ENCODE assay signal across 11 mouse cellular contexts in genomic region chr11:62636105-62636839, GRCm38 (mm10). TPM values are rescaled to one million over a fixed set of nuclear protein-coding genes. Genes with fewer than 3 reads are reported as not detected.
DNase-seq lines count a peak whose midpoint lies in the region; ATAC-seq and TF ChIP-seq lines count a peak whose summit lies in the region.
"Had no signal": no experiment of that assay in that cellular context is flagged by ENCODE, and none has a peak within 500 bp of the region (broad histone marks: within the 10 kb centered on the region; RNA-seq: fewer than 3 reads in every experiment).

No protein-coding gene starts in this region.

- no peak for ATAC-seq in hindbrain, embryonic 13.5 days (ENCODE audit: low FRiP score)
- ATAC-seq in hindbrain, embryonic 16.5 days, result no peak
- ATAC-seq: inflammation-experienced regulatory T-cells, adult 6 months had no signal

- TF ChIP-seq POLR2A in testis, adult 2 months (IDR thresholded peaks at IDR 0.05; ENCODE audit: control insufficient read depth, low read depth, low read length), result no peak

- H3K9ac ChIP-seq in hindbrain, embryonic 13.5 days, result 0 out of 2 replicates have a peak overlapping the region, but pooled peaks have one; percentile 9
- no peak overlapping the region for H3K9ac ChIP-seq in hindbrain, embryonic 16.5 days (ENCODE audit: low read depth, low read length)
- H3K9ac ChIP-seq: embryonic facial prominence, embryonic 12.5 days; lung, embryonic 14.5 days had no signal

- no peaks in the 10 kb centered on the region for H3K9me3 ChIP-seq in hindbrain, embryonic 13.5 days
- H3K9me3 ChIP-seq in hindbrain, embryonic 16.5 days (ENCODE audit: control insufficient read depth, low read length), result no peaks in the 10 kb centered on the region
- H3K9me3 ChIP-seq: embryonic facial prominence, embryonic 12.5 days had no signal

- no peak overlapping the region for H3K4me3 ChIP-seq in hindbrain, embryonic 13.5 days
- no peak overlapping the region for H3K4me3 ChIP-seq in hindbrain, embryonic 16.5 days (ENCODE audit: low read length)
- no peak overlapping the region for H3K4me3 ChIP-seq in testis, adult 2 months (ENCODE audit: control insufficient read depth, low read depth, low read length)
- H3K4me3 ChIP-seq: embryonic facial prominence, embryonic 12.5 days had no signal

- H3K36me3 ChIP-seq in hindbrain, embryonic 13.5 days, result no peaks in the 10 kb centered on the region
- H3K36me3 ChIP-seq in hindbrain, embryonic 16.5 days (ENCODE audit: control insufficient read depth, insufficient read depth, low read length), result no peaks in the 10 kb centered on the region
- no peaks in the 10 kb centered on the region for H3K36me3 ChIP-seq in testis, adult 2 months (ENCODE audit: control insufficient read depth, insufficient read depth, low read length)
- H3K36me3 ChIP-seq: embryonic facial prominence, embryonic 12.5 days had no signal

- no peak overlapping the region for H3K27ac ChIP-seq in hindbrain, embryonic 13.5 days
- no peak overlapping the region for H3K27ac ChIP-seq in hindbrain, embryonic 16.5 days (ENCODE audit: low read depth, low read length)
- H3K27ac ChIP-seq in testis, adult 2 months (ENCODE audit: control insufficient read depth, insufficient read depth, low read depth, low read length), result peak overlapping the region; percentile 54; the same call in 1 of the 2 replicates
- H3K27ac ChIP-seq: embryonic facial prominence, embryonic 12.5 days had no signal

- no peaks in the 10 kb centered on the region for H3K27me3 ChIP-seq in hindbrain, embryonic 13.5 days
- H3K27me3 ChIP-seq in hindbrain, embryonic 16.5 days (replicated peaks; ENCODE audit: control insufficient read depth, insufficient read depth, low read length), result no peaks in the 10 kb centered on the region
- H3K27me3 ChIP-seq in testis, adult 2 months (ENCODE audit: control insufficient read depth, insufficient read depth, low read length), result no peaks in the 10 kb centered on the region
- H3K27me3 ChIP-seq: embryonic facial prominence, embryonic 12.5 days had no signal

- no peak for DNase-seq in testis, postnatal 10 days (ENCODE audit: low spot score)
- DNase-seq in heart, postnatal 4 days, result peak; percentile 24
- DNase-seq in thymus, postnatal 25 days, result no peak
- no peak for DNase-seq in thymus, postnatal 4 days
- DNase-seq: spleen, adult 18-20 months had no signal

- H3K4me2 ChIP-seq in hindbrain, embryonic 13.5 days, result no peak overlapping the region
- no peak overlapping the region for H3K4me2 ChIP-seq in hindbrain, embryonic 16.5 days (ENCODE audit: low read length)
- H3K4me2 ChIP-seq: embryonic facial prominence, embryonic 12.5 days; lung, embryonic 14.5 days had no signal

- 58% methylated on average over 11 of the region's 11 CpGs for WGBS in hindbrain, embryonic 13.5 days
- 58% methylated on average over 11 of the region's 11 CpGs for WGBS in hindbrain, embryonic 16.5 days

- TF ChIP-seq CTCF in testis, adult 2 months (IDR thresholded peaks at IDR 0.05; ENCODE audit: control insufficient read depth, insufficient read depth, insufficient replicate concordance, low read depth, low read length), result no peak

- H3K4me1 ChIP-seq in hindbrain, embryonic 13.5 days (replicated peaks), result peaks cover 31% of the 10 kb centered on the region
- H3K4me1 ChIP-seq in hindbrain, embryonic 16.5 days (ENCODE audit: control insufficient read depth, insufficient read depth, low read depth, low read length), result peaks cover 8% of the 10 kb centered on the region
- H3K4me1 ChIP-seq in testis, adult 2 months (ENCODE audit: control insufficient read depth, insufficient read depth, low read length), result peaks cover 9% of the 10 kb centered on the region

RNA-seq across cellular contexts. Expression of gene Lrrc75a, which starts 12.1 kb away (rescaled TPM):
- polyA plus RNA-seq in hindbrain, embryonic 13.5 days (2015; fragmentation: Nextera tagmentation; extraction: Ambion mirVana), result 10.0 and 10.4 TPM in 2 replicates
- polyA plus RNA-seq in hindbrain, embryonic 16.5 days (2015; fragmentation: Nextera tagmentation; extraction: Ambion mirVana), result 8.4 and 9.7 TPM in 2 replicates
- polyA plus RNA-seq in testis, adult 2 months (2012; rRNA removed), result 6.8 and 8.0 TPM in 2 replicates
- 10 to 100 TPM; 15.7 to 16.5 TPM for total RNA-seq in heart, postnatal 4 days (2021)

RNA-seq across cellular contexts. Expression of gene Mmgt2, which starts 12.2 kb away (rescaled TPM):
- polyA plus RNA-seq in hindbrain, embryonic 13.5 days (2015; fragmentation: Nextera tagmentation; extraction: Ambion mirVana), result 22.8 and 24.9 TPM in 2 replicates
- 26.4 and 26.7 TPM in 2 replicates for polyA plus RNA-seq in hindbrain, embryonic 16.5 days (2015; fragmentation: Nextera tagmentation; extraction: Ambion mirVana)
- polyA plus RNA-seq in testis, adult 2 months (2012; rRNA removed), result 5.2 and 8.6 TPM in 2 replicates
- total RNA-seq in heart, postnatal 4 days (2021), result 10 to 100 TPM; 18.5 to 20.9 TPM
